Mouse (Mus musculus): ENCODE results near the gene Cox20. TPM values are rescaled to one million over a fixed set of nuclear protein-coding genes. Genes with fewer than 3 reads are reported as not detected.

Cox20 gene
- polyA plus RNA-seq, 1 experiment from 2014 or later = 132 TPM

DNA sequence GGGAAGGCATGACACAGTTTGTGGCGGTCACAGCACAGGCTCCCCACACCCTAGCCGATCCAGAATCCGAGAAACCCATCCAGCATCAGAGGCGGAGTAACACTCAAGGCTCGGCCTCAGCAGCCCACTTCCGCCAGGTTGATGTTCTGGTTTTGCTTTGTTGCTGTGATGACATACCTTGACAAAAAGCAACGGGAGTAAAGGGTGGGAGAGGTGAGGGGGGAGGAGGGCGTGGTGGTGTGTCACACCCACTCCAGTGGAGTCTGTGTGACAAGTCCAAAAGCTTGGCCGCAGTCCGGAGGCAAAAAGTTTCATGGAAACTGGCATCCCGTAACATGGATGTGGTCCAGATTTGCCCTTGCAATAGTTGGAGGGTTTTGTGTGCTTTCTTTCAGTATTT, 41.3 kb downstream of the Cox20 start:
- Histone ChIP-seq H3K9ac (replicated peaks) (no peak overlapping the region), H3K27me3 (no peaks in the 10 kb centered on the region), H3K36me3 (no peaks in the 10 kb centered on the region), H3K4me2 (no peak overlapping the region), H3K9me3 (no peaks in the 10 kb centered on the region), H3K27ac (no peak overlapping the region), H3K4me3 (replicated peaks) (no peak overlapping the region), H3K4me1 (replicated peaks) (no peaks in the 10 kb centered on the region)
- WGBS = 82% methylated on average over 11 of the region's 11 CpGs
- ATAC-seq (ENCODE audit: insufficient number of reproducible peaks, insufficient read depth, low FRiP score, low TSS enrichment, low read depth) = no peak

DNA sequence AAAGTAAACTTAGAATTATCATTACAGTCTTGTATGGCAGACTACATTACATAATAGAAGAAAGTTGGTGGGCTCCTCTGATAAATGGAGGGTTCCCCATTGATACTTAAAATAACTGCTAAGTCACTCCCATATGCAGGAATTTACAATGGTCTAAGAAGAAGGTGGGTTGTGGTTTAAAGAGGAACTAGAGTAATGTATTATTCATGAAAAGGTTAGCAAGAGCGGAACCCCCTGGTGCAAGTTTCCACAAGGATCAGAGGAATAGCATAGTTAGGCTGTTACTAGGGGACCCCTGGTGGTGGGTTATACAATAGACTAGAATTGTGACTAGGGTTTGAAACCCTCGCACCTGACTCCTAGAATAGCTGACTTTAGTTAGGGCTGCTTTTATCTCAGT, 41.8 kb downstream of the Cox20 start:
- Histone ChIP-seq H3K9ac (replicated peaks) (no peak overlapping the region), H3K36me3 (no peaks in the 10 kb centered on the region), H3K4me2 (no peak overlapping the region), H3K9me3 (no peaks in the 10 kb centered on the region), H3K4me1 (replicated peaks) (no peaks in the 10 kb centered on the region), H3K27me3 (no peaks in the 10 kb centered on the region), H3K4me3 (replicated peaks) (no peak overlapping the region), H3K27ac (no peak overlapping the region)
- 84% methylated on average over 2 of the region's 2 CpGs for WGBS
- no peak for ATAC-seq (ENCODE audit: insufficient number of reproducible peaks, insufficient read depth, low FRiP score, low TSS enrichment, low read depth)

DNA sequence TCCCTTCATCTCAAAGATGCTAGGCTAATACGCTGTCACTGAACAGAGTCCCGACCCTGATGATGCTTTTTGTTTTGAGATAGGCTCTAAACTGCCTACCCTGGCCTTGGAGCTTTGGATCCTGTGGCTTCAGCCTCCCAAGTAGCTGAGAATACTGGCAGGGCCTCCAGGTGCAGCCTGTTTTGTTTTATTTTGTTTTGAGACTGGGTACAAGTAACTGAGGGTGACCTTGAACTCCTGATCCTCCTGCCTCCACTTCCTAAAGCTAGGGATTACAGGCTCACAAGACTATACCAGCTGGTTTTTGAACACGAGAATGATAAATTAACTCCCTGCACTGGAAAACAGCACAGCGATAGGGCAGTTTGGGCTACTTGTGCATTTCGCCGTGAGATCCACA, 46.2 kb downstream of the Cox20 start:
- H3K27me3 ChIP-seq = no peaks in the 10 kb centered on the region
- H3K4me3 ChIP-seq (replicated peaks) = no peak overlapping the region
- H3K9me3 ChIP-seq = no peaks in the 10 kb centered on the region
- H3K27ac ChIP-seq = no peak overlapping the region
- ATAC-seq (ENCODE audit: insufficient number of reproducible peaks, insufficient read depth, low FRiP score, low TSS enrichment, low read depth) = no peak
- no peaks in the 10 kb centered on the region for H3K36me3 ChIP-seq
- 87% methylated on average over 6 of the region's 6 CpGs for WGBS
- H3K4me2 ChIP-seq = no peak overlapping the region
- no peak overlapping the region for H3K9ac ChIP-seq (replicated peaks)
- peaks cover 8% of the 10 kb centered on the region for H3K4me1 ChIP-seq (replicated peaks)

DNA sequence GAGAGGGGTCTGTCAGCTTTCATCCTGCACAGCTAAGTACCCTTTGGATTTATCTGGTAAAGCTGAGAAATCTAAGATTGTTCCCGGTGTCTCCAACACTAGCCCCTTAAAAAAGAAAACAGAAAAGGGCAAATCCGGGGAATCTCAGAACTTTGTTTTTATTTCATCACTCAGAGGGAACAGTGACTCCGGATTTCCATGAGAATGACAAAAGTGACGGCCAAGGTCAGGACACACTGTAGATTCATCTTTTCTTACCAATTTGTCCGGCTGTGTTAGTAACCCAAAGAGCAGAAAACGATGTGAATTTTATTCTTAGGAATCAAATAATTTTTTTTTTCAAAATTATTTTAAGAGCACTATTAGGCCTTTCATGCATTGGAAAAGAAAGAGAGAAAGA, 49.2 kb downstream of the Cox20 start:
- no peaks in the 10 kb centered on the region for H3K36me3 ChIP-seq
- no peak overlapping the region for H3K4me3 ChIP-seq (replicated peaks)
- ATAC-seq (ENCODE audit: insufficient number of reproducible peaks, insufficient read depth, low FRiP score, low TSS enrichment, low read depth) = no peak
- no peaks in the 10 kb centered on the region for H3K9me3 ChIP-seq
- no peak overlapping the region; the same call in 1 of the 2 replicates for H3K9ac ChIP-seq (replicated peaks)
- 87% methylated on average over 6 of the region's 6 CpGs for WGBS
- H3K27ac ChIP-seq = no peak overlapping the region
- H3K4me1 ChIP-seq (replicated peaks) = peaks cover 8% of the 10 kb centered on the region
- H3K4me2 ChIP-seq = peak overlapping the region; percentile 77; the same call in 1 of the 2 replicates
- H3K27me3 ChIP-seq = no peaks in the 10 kb centered on the region

GRCm38 (mm10) chr1:178368548-178369271, 49.8 kb downstream of the Cox20 start:
- no peaks in the 10 kb centered on the region for H3K36me3 ChIP-seq
- ATAC-seq (ENCODE audit: insufficient number of reproducible peaks, insufficient read depth, low FRiP score, low TSS enrichment, low read depth) = peak; percentile 87
- peaks cover 8% of the 10 kb centered on the region for H3K4me1 ChIP-seq (replicated peaks)
- 2% methylated on average over 36 of the region's 36 CpGs for WGBS
- H3K27me3 ChIP-seq = no peaks in the 10 kb centered on the region
- no peaks in the 10 kb centered on the region for H3K9me3 ChIP-seq
- H3K4me3 ChIP-seq (replicated peaks) = peak overlapping the region; percentile 48
- peak overlapping the region; percentile 65 for H3K27ac ChIP-seq
- peak overlapping the region; percentile 77 for H3K4me2 ChIP-seq
- peak overlapping the region; percentile 65 for H3K9ac ChIP-seq (replicated peaks)

GRCm38 (mm10) chr1:178369272-178369651, 50.3 kb downstream of the Cox20 start:
- H3K4me1 ChIP-seq (replicated peaks) = peaks cover 8% of the 10 kb centered on the region
- no peaks in the 10 kb centered on the region for H3K27me3 ChIP-seq
- ATAC-seq (ENCODE audit: insufficient number of reproducible peaks, insufficient read depth, low FRiP score, low TSS enrichment, low read depth) = peak; percentile 67; the same call in 1 of the 2 replicates
- peak overlapping the region; percentile 77 for H3K4me2 ChIP-seq
- WGBS = 0% methylated on average over 11 of the region's 11 CpGs
- peak overlapping the region; percentile 65 for H3K27ac ChIP-seq
- peak overlapping the region; percentile 48 for H3K4me3 ChIP-seq (replicated peaks)
- H3K36me3 ChIP-seq = no peaks in the 10 kb centered on the region
- H3K9me3 ChIP-seq = no peaks in the 10 kb centered on the region
- peak overlapping the region; percentile 65 for H3K9ac ChIP-seq (replicated peaks)

Small RNAs within 50 kb of the gene (microRNA-seq; reads per million reads assigned to microRNA genes)
- gene Gm27458 = not detected

Other genes with a start within 250 kb of the Cox20 start
- gene Desi2, start 131.7 kb upstream of the Cox20 start, polyA plus RNA-seq (2016; fragmentation: Nextera tagmentation; extraction: Ambion mirVana) = 19.0 and 22.1 TPM in 2 replicates
- gene Hnrnpu, start 18.7 kb downstream of the Cox20 start, polyA plus RNA-seq (2016; fragmentation: Nextera tagmentation; extraction: Ambion mirVana) = 869 and 872 TPM in 2 replicates
- 4.7 and 7.1 TPM in 2 replicates for gene Efcab2, start 87.0 kb downstream of the Cox20 start, polyA plus RNA-seq (2016; fragmentation: Nextera tagmentation; extraction: Ambion mirVana)
- gene Kif26b, start 210.0 kb downstream of the Cox20 start, polyA plus RNA-seq (2016; fragmentation: Nextera tagmentation; extraction: Ambion mirVana) = 32.0 and 33.2 TPM in 2 replicates